Mouse (Mus musculus) frontal cortex, postnatal 14 days (tissue): Measurements from ENCODE around the gene Pde1c.

Experiments used
- DNase-seq, 2 experiments: peaks; one replicate each; pipeline ENCODE4 v3.0.0; 2022; ENCODE audit warnings: low spot score in 2 of 2

Pde1c gene

GRCm38 (mm10) chr6:56447917-56448316, 121.0 kb downstream of the Pde1c start:
- DNase-seq = no peak

- no peak for DNase-seq
Observed at GRCm38 (mm10) chr6:56441501-56441900, 127.4 kb downstream of the Pde1c start.

GRCm38 (mm10) chr6:56425846-56426245, 143.1 kb downstream of the Pde1c start:
- DNase-seq = no peak

- DNase-seq = no peak
Observed at GRCm38 (mm10) chr6:56422866-56423265, 146.0 kb downstream of the Pde1c start.

- DNase-seq = no peak
Observed at GRCm38 (mm10) chr6:56416191-56416590, 152.7 kb downstream of the Pde1c start.

- DNase-seq = no peak
Observed at GRCm38 (mm10) chr6:56389178-56389577, 179.7 kb downstream of the Pde1c start.

GRCm38 (mm10) chr6:56376359-56376758, 192.5 kb downstream of the Pde1c start:
- no peak for DNase-seq

GRCm38 (mm10) chr6:56374180-56374579, 194.7 kb downstream of the Pde1c start:
- DNase-seq = no peak

- DNase-seq = no peak
Observed at GRCm38 (mm10) chr6:56373753-56374152, 195.2 kb downstream of the Pde1c start.

- no peak for DNase-seq
Observed at GRCm38 (mm10) chr6:56373046-56373751, 195.7 kb downstream of the Pde1c start.

GRCm38 (mm10) chr6:56369462-56369861, 199.4 kb downstream of the Pde1c start:
- DNase-seq = no peak

GRCm38 (mm10) chr6:56368116-56368515, 200.8 kb downstream of the Pde1c start:
- DNase-seq = no peak

- DNase-seq = no peak
Observed at GRCm38 (mm10) chr6:56367257-56367656, 201.6 kb downstream of the Pde1c start.

- DNase-seq = no peak
Observed at GRCm38 (mm10) chr6:56362650-56363049, 206.3 kb downstream of the Pde1c start.

- no peak for DNase-seq
Observed at GRCm38 (mm10) chr6:56362128-56362545, 206.8 kb downstream of the Pde1c start.

GRCm38 (mm10) chr6:56361348-56362127, 207.4 kb downstream of the Pde1c start:
- no peak for DNase-seq

GRCm38 (mm10) chr6:56360086-56360485, 208.8 kb downstream of the Pde1c start:
- no peak for DNase-seq

- DNase-seq = no peak
Observed at GRCm38 (mm10) chr6:56359126-56359525, 209.8 kb downstream of the Pde1c start.

GRCm38 (mm10) chr6:56347207-56347606, 221.7 kb downstream of the Pde1c start:
- no peak for DNase-seq

GRCm38 (mm10) chr6:56345082-56345481, 223.8 kb downstream of the Pde1c start:
- DNase-seq = no peak

- DNase-seq = no peak
Observed at GRCm38 (mm10) chr6:56342005-56342404, 226.9 kb downstream of the Pde1c start.

- no peak for DNase-seq
Observed at GRCm38 (mm10) chr6:56335811-56336446, 233.0 kb downstream of the Pde1c start.

- DNase-seq = no peak
Observed at GRCm38 (mm10) chr6:56332149-56332548, 236.8 kb downstream of the Pde1c start.
